Mouse (Mus musculus) layer of hippocampus, postnatal 14 days (tissue): ENCODE data around the gene Pex16. TPM values are rescaled to one million over a fixed set of nuclear protein-coding genes. Genes with fewer than 3 reads are reported as not detected.

Source experiments
- DNase-seq, 2 experiments: peaks; one replicate each; pipeline ENCODE4 v3.0.0; 2021 to 2022; ENCODE audit warnings: low spot score in 2 of 2, mixed read lengths in 1 of 2
- microRNA-seq, 2 experiments: library from miRNA; unstranded; fragments of <30 nt; microRNA quantifications; one replicate each; pipeline ENCODE4 v1.2.0; 2021
- total RNA-seq, 2 experiments: library from RNA; stranded (reverse); gene quantifications; 2 replicates each; pipeline ENCODE4 v1.2.3; 2021

Gene Pex16
- total RNA-seq, 2 experiments from 2014 or later, result 32.4 to 37.7 TPM

DNA sequence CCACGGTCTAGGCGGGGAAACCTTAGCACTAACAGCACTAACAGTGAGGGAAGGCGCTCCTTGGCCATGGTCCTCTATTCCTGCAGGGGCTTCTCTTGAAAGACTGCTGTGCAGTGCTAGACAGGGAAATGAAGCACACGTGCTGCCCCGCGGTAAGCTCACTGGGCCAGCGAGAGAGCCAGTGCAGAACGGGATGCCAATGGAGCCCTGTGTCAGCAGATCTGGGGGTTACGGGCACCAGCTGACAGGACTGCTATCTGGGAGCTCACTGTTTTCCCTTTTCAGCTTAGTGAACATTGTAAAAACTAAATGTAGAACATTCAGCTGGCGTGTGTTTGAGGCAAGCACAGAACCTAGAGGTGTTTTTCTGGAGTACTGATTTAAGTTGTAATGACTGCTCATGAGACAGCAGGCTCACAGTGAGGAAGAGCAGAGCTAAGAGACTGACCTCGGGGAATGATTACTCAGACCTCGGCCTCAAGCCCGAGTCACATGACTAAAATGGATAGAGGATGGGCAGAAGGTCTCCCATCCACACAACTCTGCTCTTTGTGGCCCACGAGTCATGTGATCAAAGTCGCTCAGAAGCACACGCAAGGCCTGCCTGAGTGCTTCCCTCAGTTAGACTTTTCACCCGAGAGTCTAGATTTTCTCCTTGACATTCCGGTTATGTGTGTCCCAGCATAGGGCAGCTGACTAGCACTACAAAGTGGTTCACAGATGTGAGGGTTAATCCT, 34.0 kb downstream of the Pex16 start:
- no peak for DNase-seq

DNA sequence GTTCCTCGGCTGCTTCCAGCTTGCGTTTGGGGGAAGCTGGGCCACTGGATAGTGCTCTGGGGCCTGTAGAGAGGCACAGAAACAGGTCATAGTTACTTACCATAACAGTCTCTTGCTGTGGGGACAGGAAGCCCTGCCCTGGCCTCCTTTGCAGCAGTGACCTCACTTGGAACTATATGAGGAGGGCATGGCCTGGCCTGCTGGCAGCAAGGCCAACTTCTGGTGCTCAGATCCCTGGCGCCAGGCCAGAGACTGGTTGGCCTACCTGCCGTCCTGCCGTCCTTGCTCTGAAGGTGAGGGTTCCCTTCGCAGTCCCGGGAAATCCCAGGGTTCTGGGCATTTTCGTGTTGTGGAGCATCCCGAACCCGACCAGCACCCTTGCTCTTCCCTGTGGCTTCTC, 37.2 kb downstream of the Pex16 start:
- no peak for DNase-seq

DNA sequence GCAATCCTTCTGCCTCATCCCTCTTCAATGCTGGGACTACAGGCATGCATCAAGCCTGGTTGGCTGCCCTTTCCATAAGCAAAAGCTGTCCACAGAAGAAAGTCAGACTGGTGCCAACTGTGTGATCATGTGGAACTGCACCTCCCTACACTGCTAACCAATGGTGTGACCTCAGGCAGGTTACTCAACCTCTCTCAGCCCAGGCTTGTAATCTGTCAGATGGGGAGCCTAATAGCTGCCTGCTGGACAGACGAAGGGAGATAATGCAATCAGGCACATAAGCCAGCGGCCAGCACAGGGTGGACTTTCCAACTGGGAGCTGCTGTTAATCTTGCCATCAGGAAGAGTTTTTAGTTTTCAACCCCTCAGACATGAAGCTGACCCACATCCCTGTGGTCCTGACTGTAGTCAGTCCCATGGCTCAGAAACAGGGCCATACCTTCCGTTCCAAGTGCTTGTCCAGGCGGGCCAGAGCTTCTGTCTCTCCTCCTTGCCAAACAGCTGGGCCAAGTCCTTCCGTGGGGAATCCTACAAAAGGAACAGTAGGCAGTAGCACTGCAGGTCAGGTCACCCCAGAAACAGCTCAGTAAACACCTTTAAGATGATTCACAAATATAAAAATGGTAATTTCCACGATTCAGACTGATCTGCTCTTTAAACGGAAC, 47.4 kb downstream of the Pex16 start:
- DNase-seq, result no peak

DNA sequence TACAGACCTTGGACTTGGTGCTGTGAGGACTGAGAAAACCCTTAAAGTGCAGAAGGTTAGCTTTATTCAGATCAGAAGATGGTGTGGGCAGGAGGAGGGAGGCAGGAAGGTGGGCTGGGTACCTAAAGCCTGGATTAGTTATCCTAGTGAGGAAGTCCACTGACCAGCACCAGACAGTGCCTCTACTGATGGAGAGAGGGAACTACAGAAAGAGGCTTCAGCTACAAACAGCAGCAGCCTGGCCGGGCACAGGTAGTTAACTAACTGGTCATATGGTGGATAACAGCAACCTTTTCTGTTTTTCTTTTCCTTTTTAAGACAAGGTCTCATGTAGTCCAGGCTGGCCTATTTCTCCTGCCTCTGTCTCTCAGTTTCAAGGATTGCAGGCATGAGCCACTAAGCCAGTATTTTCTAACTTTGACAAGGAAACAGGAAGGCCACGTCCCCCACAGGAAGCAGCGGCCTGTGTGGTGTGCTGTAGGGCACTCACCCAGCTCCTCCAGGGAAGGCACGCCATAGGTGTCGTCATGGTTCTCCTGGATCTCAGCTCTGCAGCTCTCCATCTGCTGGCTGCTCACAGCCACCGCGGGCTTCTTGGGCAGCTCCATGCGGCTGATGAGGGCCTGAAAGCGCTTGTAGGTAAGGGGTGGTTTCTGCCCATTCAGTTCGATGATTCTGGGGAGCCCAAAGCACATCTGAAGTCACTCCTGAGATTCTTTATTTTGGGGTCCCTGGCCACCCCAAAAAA, 48.1 kb downstream of the Pex16 start:
- DNase-seq, result no peak

DNA sequence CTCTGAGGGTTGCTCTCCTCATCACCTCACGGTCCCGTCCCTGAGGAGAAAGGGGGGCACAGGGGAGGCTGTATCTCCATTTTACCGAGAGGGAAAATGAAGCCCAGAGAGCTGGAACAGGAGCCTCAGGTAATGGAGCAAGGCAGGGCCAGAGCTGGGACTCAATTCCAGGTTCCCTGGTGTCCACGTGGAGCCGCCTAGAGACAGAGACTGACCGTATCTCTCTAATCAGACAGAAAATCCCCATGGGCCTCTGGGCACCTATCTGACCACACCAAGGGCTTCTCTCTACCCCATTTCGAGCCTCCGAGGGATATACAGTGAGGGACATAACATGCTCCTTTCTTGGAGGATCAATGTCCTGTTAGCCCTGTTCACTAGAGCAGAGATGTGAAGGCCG, 48.7 kb downstream of the Pex16 start:
- DNase-seq, result no peak

DNA sequence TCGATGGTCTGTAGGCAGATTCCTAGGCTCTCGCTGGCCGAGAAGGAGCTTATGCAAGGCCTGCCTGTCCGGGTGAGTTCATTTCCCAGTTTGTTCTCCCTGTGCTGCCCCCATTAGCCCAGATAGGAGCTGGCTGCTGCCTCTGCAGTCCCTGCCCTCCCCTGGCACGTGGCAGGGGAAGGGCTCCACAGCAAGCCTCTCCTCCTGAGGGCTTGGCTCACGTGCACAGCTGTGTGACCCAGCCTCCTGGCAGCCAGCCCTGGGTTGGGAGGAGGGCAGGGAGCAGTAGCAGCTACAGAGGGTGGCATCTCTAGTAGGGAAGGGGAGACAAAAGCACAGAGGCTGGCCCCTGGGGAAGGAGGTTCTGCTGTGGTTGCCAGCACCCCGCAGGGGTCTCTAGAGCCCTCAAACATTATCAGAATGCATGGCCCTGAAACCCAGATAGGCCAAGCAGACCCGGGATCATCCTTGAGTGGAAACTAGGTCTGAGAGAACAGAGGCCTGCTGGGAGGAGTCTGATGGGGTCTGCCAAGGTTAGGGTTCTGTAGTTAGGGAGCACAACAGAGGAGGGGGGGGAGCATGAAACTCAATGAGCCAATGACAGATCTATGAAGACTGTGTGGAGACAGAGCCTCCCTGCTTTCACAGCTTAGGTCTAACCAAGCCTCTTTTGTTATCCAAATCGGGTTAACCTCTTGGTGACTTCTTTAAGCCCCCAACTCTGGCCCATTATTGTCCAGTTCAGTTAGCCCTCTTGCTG, 49.4 kb downstream of the Pex16 start:
- DNase-seq, result peak; percentile 75 to 82

DNA sequence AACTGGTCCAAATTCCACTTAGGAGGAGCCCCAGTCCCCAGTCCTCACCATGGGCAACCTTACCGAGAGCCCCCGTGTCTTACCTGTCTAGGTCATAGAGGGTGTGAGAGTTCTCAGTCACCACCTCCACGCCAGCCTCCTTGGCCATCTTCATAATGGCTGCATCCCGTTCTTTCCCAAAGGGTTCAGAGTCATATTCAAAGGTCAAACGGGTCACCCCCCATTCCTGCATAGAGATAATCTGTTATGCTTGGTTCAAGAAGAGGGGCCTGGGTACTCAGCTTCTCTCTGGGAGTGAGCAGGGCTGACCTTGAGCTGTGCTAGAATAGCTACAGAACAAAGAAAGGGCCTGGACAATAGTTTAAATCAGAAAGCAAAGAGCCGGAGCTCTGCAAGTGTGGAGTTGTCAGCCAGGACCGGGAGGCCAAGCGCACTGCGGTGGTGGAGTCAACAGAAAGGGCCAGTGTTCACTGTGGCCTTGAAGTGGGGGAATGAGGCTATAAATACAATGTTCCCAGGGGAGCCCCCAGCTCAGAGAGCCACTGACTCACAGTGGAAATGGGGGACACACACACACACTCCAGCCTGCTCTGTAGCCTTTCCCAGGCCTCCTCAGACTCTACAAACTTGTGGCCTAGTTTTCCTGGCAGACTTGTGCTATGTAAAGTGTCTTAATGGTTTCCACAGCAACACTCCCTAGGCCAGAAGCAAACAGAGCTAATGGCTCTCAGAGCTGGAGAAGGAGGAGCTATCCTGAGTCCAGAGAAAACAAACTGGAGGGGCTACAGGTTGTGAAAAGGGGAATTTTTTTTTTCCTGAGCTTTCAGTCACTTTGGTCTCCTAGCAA, 50.2 kb downstream of the Pex16 start:
- peak in 1 of 2 experiments; percentile 70 for DNase-seq

DNA sequence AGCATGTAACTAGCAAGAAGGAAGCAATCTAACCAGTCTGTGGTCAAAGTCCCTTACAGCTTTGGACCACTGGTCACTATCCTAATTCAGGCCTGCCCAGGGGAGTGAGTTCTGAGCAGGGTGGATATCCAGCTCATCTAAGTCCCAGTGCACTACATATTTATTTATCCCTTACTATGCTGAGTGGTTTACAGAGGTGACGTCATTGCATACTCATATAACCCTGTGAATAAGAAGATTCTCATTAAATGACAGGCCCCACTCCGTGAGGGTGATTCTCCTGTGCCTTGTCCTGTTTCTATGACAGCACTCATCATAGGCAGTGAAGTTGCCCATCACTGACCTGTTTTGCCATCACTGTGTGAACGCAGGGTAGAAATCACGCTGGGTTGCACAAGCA, 50.9 kb downstream of the Pex16 start:
- DNase-seq, result no peak

DNA sequence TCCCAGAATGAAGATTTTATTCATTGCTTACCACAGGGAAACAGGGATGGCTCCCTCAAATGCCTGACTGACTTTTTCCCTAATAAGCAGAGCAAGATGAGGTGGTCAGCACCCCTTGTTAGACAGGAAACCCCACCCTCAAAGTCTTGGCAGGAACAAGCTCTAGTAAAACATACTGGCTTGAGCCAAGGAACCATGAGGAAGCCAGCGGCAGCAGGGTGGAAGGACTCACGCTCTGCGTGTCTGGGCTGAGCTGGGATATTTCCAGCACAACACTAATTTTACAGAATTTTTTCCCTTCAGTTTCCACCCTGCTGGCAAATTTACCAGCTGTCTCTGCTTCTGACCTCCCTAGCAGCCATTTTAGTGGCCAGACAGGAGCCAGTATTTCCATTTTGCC, 52.0 kb downstream of the Pex16 start:
- DNase-seq, result no peak

DNA sequence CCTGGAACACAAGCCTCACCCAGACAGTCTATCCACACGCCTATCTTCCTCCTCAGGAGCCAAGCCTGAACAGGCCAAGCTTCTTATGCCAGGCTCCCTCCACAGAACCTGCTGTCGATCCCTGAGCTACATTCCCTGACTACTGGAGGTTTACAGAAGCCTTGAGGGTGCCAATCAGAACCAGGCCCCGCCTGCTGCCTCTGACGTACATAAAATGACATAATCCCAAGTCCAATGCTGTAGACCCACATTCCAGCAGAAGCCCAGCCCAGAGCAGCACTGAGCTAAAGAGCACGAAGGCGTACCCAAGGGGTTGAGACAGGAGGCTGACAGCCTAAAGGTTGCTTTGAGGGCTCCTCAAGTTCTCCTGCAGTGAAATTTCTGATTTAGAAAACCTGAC, 53.4 kb downstream of the Pex16 start:
- DNase-seq, result peak; percentile 63 to 82

DNA sequence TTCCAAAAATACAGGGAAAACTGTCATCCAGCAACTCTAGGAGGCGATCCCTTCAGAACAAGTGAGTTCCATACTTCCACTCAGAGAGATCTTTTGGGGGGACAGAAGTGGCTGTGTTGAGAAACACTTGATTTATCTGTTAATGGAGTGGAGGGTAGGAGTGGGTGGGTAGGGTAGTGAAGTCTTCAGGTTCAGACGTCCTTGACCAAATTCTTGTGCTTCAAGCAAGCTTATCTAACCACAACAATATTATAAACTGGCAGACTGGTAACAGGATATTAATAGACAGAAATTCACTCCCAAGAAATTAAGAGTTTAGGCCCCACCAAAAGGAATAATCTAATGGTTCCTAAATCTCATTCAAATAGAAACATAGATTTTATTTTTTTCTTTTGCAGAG, 55.6 kb downstream of the Pex16 start:
- no peak for DNase-seq

Small RNA genes within 50 kb of the gene (microRNA-seq; reads per million reads assigned to microRNA genes)
- 5.4 to 6.6 reads per million in 2 experiments for gene Mir7000

Other genes starting within 250 kb of the Pex16 start
- 1 to 10 TPM in 1 of 2 experiments, not detected in 1; 1.7 TPM for gene Large2, start 193 bp downstream of the Pex16 start, total RNA-seq
- gene 1700029I15Rik, start 7.9 kb downstream of the Pex16 start, total RNA-seq, result 1 to 10 TPM; 4.5 to 5.4 TPM
- 100 to 1,000 TPM; 386 to 394 TPM for gene Mapk8ip1, start 26.6 kb downstream of the Pex16 start, total RNA-seq
- gene Cry2, start 59.4 kb downstream of the Pex16 start, total RNA-seq, result 100 to 1,000 TPM in 1 of 2 experiments, 10 to 100 TPM in 1; 89.0 to 110 TPM
- 10 to 100 TPM; 16.7 to 18.8 TPM for gene Slc35c1, start 85.9 kb downstream of the Pex16 start, total RNA-seq
- gene Chst1, start 225.0 kb downstream of the Pex16 start, total RNA-seq, result 100 to 1,000 TPM; 201 to 212 TPM